Mouse (Mus musculus) cortical plate, adult 2 months (tissue): Measurements from ENCODE around the gene Sprn.

Experiments
- CTCF ChIP-seq: fragments of 200-500 bp; IDR thresholded peaks from 2 replicates; pipeline ENCODE4 v1.5.1; 2011; ENCODE audit warnings: mild to moderate bottlenecking, control low read depth, low read length; ENCODE audit not compliant: insufficient read depth; ENCODE audit errors: extremely low read depth
- POLR2A ChIP-seq: fragments of 200-500 bp; IDR thresholded peaks from 2 replicates; pipeline ENCODE4 v1.6.1; 2011; ENCODE audit warnings: mild to moderate bottlenecking, low read length, control low read depth; ENCODE audit not compliant: insufficient read depth; ENCODE audit errors: extremely low read depth

- TF ChIP-seq CTCF (no peak), POLR2A (no peak)
Measured at GRCm38 (mm10) chr7:140126934-140127333, 27.7 kb downstream of the Sprn start.
